Mouse (Mus musculus): ENCODE results near the gene Gja1.

- TF ChIP-seq POLR2A (IDR thresholded peaks at IDR 0.05; ENCODE audit: low read depth, low read length), result no peak
- TF ChIP-seq CTCF (conservative IDR thresholded peaks at IDR 0.05; ENCODE audit: insufficient read depth, insufficient read length, low read depth, low read length), result no peak
Observed at GRCm38 (mm10) chr10:56427827-56428226, 50.7 kb downstream of the Gja1 start.
